Mouse (Mus musculus) embryonic fibroblast, embryonic 13.5 days (primary cell): ENCODE results near the gene Unc79.

Experiments
- CTCF ChIP-seq: IDR thresholded peaks from 2 replicates; pipeline ENCODE4 v1.5.1; 2011; ENCODE audit warnings: mild to moderate bottlenecking, control low read depth, low read length, moderate library complexity, borderline replicate concordance; ENCODE audit not compliant: insufficient read depth
- POLR2A ChIP-seq: IDR thresholded peaks from 2 replicates; pipeline ENCODE4 v1.6.1; 2011; ENCODE audit warnings: low read depth, mild to moderate bottlenecking, control low read depth, low read length, moderate library complexity

GRCm38 (mm10) chr12:103103601-103104000, 154.9 kb downstream of the Unc79 start:
- TF ChIP-seq CTCF (no peak), POLR2A (no peak)
